Mouse (Mus musculus): ENCODE measurements around the gene Tmem132d. TPM values are rescaled to one million over a fixed set of nuclear protein-coding genes. Genes with fewer than 3 reads are reported as not detected.

Tmem132d gene
- 1.7 and 2.0 TPM in 2 replicates for polyA plus RNA-seq (2015; fragmentation: Nextera tagmentation; extraction: Ambion mirVana)

GRCm38 (mm10) chr5:128432916-128433315, at the start of gene Tmem132d:
Gene Tmem132d (minus strand): TSS chr5:128433077.
- WGBS: under 1% methylated on average over 38 of the region's 40 CpGs
- H3K27me3 ChIP-seq: peaks cover 80% of the 10 kb centered on the region

DNA sequence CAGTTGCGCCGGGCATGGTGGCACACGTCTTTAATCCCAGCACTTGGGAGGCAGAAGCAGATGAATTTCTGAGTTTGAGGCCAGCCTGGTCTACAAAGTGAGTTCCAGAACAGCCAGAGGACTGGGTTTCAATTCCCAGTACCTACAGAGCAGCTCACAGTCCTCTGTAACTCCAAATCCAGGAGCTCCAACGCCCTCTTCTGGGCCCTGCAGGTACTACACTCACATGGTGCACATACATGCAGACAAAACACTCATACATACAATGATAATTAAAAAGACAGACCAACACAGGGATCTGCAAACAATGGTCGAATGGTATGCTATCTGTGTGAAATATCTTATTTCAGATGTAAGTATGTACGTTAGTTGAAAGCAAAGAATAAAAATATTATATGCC, 47.9 kb upstream of the Tmem132d start:
- no peaks in the 10 kb centered on the region; the same call in 1 of the 2 replicates for H3K27me3 ChIP-seq
- WGBS: 84% methylated on average over 6 of the region's 6 CpGs
- ATAC-seq (ENCODE audit: low read depth): no peak
- H3K9ac ChIP-seq: no peak overlapping the region
- no peak overlapping the region for H3K4me3 ChIP-seq
- H3K4me2 ChIP-seq: no peak overlapping the region
- H3K36me3 ChIP-seq: no peaks in the 10 kb centered on the region
- H3K27ac ChIP-seq (replicated peaks): no peak overlapping the region
- no peaks in the 10 kb centered on the region for H3K9me3 ChIP-seq
- peaks cover 15% of the 10 kb centered on the region for H3K4me1 ChIP-seq (replicated peaks)

More at GRCm38 (mm10) chr5:128432916-128433315, at the start of gene Tmem132d:
- H3K9ac ChIP-seq: peak within 1 kb of the TSS; percentile 73
- no peaks in the 10 kb centered on the region for H3K36me3 ChIP-seq
- ATAC-seq (ENCODE audit: low read depth): peak; percentile 11; the same call in 1 of the 2 replicates
- peak within 1 kb of the TSS; percentile 46 for H3K4me3 ChIP-seq
- no peaks in the 10 kb centered on the region for H3K9me3 ChIP-seq
- peak within 1 kb of the TSS; percentile 84 for H3K4me2 ChIP-seq
- H3K4me1 ChIP-seq (replicated peaks): peaks cover 14% of the 10 kb centered on the region
- H3K27ac ChIP-seq (replicated peaks): no peak within 1 kb of the TSS

- Histone ChIP-seq H3K27me3 (no peaks in the 10 kb centered on the region), H3K4me1 (replicated peaks) (no peaks in the 10 kb centered on the region), H3K27ac (replicated peaks) (no peak overlapping the region), H3K9me3 (no peaks in the 10 kb centered on the region), H3K4me3 (no peak overlapping the region), H3K36me3 (no peaks in the 10 kb centered on the region), H3K9ac (no peak overlapping the region), H3K4me2 (no peak overlapping the region)
- WGBS: 83% methylated on average over 8 of the region's 8 CpGs
- ATAC-seq (ENCODE audit: low read depth): no peak
These were observed 42.5 kb upstream of the Tmem132d start for GRCm38 (mm10) chr5:128475372-128475771.

- H3K27ac ChIP-seq (replicated peaks): no peak overlapping the region
- H3K9ac ChIP-seq: no peak overlapping the region
- no peaks in the 10 kb centered on the region for H3K27me3 ChIP-seq
- H3K36me3 ChIP-seq: no peaks in the 10 kb centered on the region
- no peak overlapping the region for H3K4me3 ChIP-seq
- 46% methylated on average over 14 of the region's 14 CpGs for WGBS
- peak overlapping the region; percentile 11; the same call in 1 of the 2 replicates for H3K4me2 ChIP-seq
- H3K9me3 ChIP-seq: no peaks in the 10 kb centered on the region
- H3K4me1 ChIP-seq (replicated peaks): peaks cover 15% of the 10 kb centered on the region
- no peak for ATAC-seq (ENCODE audit: low read depth)
These were observed 36.9 kb upstream of the Tmem132d start for GRCm38 (mm10) chr5:128469812-128470211.

- no peak for ATAC-seq (ENCODE audit: low read depth)
- no peak overlapping the region for H3K4me3 ChIP-seq
- no peak overlapping the region for H3K9ac ChIP-seq
- H3K4me2 ChIP-seq: no peak overlapping the region
- H3K4me1 ChIP-seq (replicated peaks): peaks cover 14% of the 10 kb centered on the region; the same call in 1 of the 2 replicates
- no peaks in the 10 kb centered on the region for H3K27me3 ChIP-seq
- H3K36me3 ChIP-seq: no peaks in the 10 kb centered on the region
- WGBS: 11% methylated on average over 9 of the region's 9 CpGs
- H3K27ac ChIP-seq (replicated peaks): no peak overlapping the region
- H3K9me3 ChIP-seq: no peaks in the 10 kb centered on the region
These were observed 31.6 kb upstream of the Tmem132d start for GRCm38 (mm10) chr5:128464514-128464913.

GRCm38 (mm10) chr5:128460605-128461004, 27.7 kb upstream of the Tmem132d start:
- 39% methylated on average over 3 of the region's 3 CpGs for WGBS
- no peaks in the 10 kb centered on the region for H3K36me3 ChIP-seq
- ATAC-seq (ENCODE audit: low read depth): no peak
- no peak overlapping the region for H3K4me3 ChIP-seq
- no peak overlapping the region for H3K4me2 ChIP-seq
- H3K9ac ChIP-seq: no peak overlapping the region
- no peaks in the 10 kb centered on the region for H3K27me3 ChIP-seq
- H3K27ac ChIP-seq (replicated peaks): no peak overlapping the region
- no peaks in the 10 kb centered on the region for H3K9me3 ChIP-seq
- peaks cover 12% of the 10 kb centered on the region; the same call in 1 of the 2 replicates for H3K4me1 ChIP-seq (replicated peaks)

GRCm38 (mm10) chr5:128455732-128456131, 22.9 kb upstream of the Tmem132d start:
- Histone ChIP-seq H3K36me3 (no peaks in the 10 kb centered on the region), H3K27ac (replicated peaks) (no peak overlapping the region), H3K4me2 (no peak overlapping the region), H3K27me3 (no peaks in the 10 kb centered on the region; the same call in 1 of the 2 replicates), H3K4me3 (no peak overlapping the region), H3K4me1 (replicated peaks) (no peaks in the 10 kb centered on the region), H3K9me3 (no peaks in the 10 kb centered on the region), H3K9ac (no peak overlapping the region)
- WGBS: 81% methylated on average over 12 of the region's 12 CpGs
- no peak for ATAC-seq (ENCODE audit: low read depth)

DNA sequence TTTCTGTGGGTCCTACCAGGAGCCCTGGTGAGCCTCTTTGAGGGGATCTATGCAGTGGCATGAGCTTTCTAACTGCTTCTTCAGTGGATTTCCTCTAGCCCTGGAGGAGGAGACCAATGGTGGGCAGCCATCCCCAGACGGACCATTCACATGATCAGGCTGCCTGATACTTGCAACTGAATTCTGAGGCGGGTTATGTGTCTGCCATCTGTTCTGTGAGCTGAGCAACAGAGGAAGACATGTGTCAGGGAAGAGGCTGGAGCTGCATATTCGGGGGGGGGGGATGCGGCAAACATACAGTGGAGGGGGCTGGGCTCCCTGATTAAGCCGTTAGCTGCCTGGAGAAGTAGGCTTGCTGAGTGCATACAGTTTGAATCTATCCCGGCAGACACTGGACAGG, 19.3 kb upstream of the Tmem132d start:
- Histone ChIP-seq H3K27ac (replicated peaks) (no peak overlapping the region), H3K9me3 (no peaks in the 10 kb centered on the region), H3K4me2 (no peak overlapping the region), H3K27me3 (peaks cover 5% of the 10 kb centered on the region), H3K4me3 (no peak overlapping the region), H3K36me3 (no peaks in the 10 kb centered on the region), H3K9ac (no peak overlapping the region), H3K4me1 (replicated peaks) (no peaks in the 10 kb centered on the region)
- 36% methylated on average over 6 of the region's 6 CpGs for WGBS
- ATAC-seq (ENCODE audit: low read depth): no peak; the same call in 1 of the 2 replicates

DNA sequence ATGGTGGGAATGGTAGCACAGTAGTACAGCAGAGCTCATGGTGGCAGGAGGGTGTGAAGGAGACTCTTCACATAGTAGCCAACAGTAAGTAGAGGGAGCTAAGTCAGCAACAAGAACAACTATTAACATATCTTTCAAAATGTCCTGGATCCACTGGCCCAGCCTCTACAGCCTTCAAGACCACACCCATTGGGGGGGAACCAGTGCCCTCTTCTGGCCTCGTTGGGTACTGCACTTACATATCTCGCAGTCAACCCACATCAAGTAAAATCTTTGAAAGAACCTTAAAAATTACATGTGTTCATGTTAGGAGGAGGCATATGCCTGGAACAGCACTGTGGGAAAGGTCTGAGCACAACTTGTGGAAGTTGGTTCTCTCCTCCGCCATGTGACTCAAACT, 17.9 kb upstream of the Tmem132d start:
- H3K4me1 ChIP-seq (replicated peaks): no peaks in the 10 kb centered on the region
- no peak overlapping the region for H3K4me2 ChIP-seq

GRCm38 (mm10) chr5:128444876-128445275, 12.0 kb upstream of the Tmem132d start:
- Histone ChIP-seq H3K4me2 (0 out of 2 replicates have a peak overlapping the region, but pooled peaks have one; percentile 40), H3K4me1 (replicated peaks) (peaks cover 11% of the 10 kb centered on the region), H3K9me3 (no peaks in the 10 kb centered on the region), H3K9ac (no peak overlapping the region), H3K4me3 (no peak overlapping the region), H3K27me3 (peaks cover 64% of the 10 kb centered on the region), H3K36me3 (no peaks in the 10 kb centered on the region), H3K27ac (replicated peaks) (no peak overlapping the region)
- ATAC-seq (ENCODE audit: low read depth): no peak
- 19% methylated on average over 6 of the region's 6 CpGs for WGBS

More for the DNA sequence above, 17.9 kb upstream of the Tmem132d start:
- H3K36me3 ChIP-seq: no peaks in the 10 kb centered on the region
- 79% methylated on average over 3 of the region's 3 CpGs for WGBS
- H3K9me3 ChIP-seq: no peaks in the 10 kb centered on the region
- peaks cover 9% of the 10 kb centered on the region for H3K27me3 ChIP-seq
- no peak overlapping the region for H3K27ac ChIP-seq (replicated peaks)
- no peak overlapping the region for H3K9ac ChIP-seq
- ATAC-seq (ENCODE audit: low read depth): no peak
- no peak overlapping the region for H3K4me3 ChIP-seq

DNA sequence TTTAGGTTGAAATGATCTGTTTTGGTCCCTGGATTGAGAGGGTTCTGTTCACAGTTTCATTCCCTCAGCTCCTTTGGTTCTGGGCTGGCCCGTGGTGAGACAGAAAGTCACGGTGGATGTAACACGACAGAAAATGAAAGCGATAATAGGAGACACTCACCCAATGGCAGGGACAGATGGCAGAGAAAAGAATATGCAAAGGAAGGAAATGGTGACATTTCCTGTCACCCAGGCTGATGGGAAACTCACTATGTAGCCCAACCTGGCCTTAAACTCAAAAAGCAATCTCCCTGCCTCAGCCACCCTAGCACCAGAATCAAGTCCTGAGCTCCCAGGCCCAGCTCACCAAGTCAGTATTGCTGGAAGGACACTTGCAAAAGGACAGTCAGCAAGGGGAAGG, 11.0 kb upstream of the Tmem132d start:
- Histone ChIP-seq H3K27ac (replicated peaks) (no peak overlapping the region), H3K27me3 (peaks cover 72% of the 10 kb centered on the region), H3K4me2 (peak overlapping the region; percentile 40), H3K4me3 (peak overlapping the region; percentile 14), H3K9ac (no peak overlapping the region), H3K36me3 (no peaks in the 10 kb centered on the region), H3K9me3 (no peaks in the 10 kb centered on the region), H3K4me1 (replicated peaks) (peaks cover 11% of the 10 kb centered on the region)
- WGBS: 49% methylated on average over 4 of the region's 4 CpGs
- no peak for ATAC-seq (ENCODE audit: low read depth)

GRCm38 (mm10) chr5:128441121-128441520, 8.2 kb upstream of the Tmem132d start:
- ATAC-seq (ENCODE audit: low read depth): no peak
- Histone ChIP-seq H3K9ac (no peak overlapping the region), H3K4me2 (no peak overlapping the region), H3K27ac (replicated peaks) (no peak overlapping the region), H3K27me3 (peaks cover 92% of the 10 kb centered on the region), H3K4me3 (no peak overlapping the region), H3K4me1 (replicated peaks) (peaks cover 11% of the 10 kb centered on the region), H3K9me3 (no peaks in the 10 kb centered on the region), H3K36me3 (no peaks in the 10 kb centered on the region)
- WGBS: 8% methylated on average over 5 of the region's 5 CpGs

DNA sequence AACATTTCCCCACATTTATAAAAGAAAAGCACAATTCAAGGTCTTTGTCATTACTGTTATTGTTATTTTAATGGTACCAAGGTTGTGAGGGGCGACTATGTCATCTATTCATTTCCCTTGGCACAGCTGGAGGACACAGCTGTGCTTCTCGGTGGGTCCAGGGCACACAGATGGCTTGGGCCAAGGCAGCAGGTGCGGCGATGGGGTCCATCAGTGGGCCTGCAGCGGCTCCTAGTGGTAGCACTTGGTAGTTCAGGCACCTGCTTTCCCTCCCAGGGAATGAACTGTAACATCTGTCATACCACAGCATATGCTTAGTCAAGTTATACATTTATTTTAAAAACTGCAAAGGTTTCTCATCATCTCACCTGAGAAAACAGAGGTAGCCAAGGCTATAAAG, 7.0 kb upstream of the Tmem132d start:
- peaks cover 90% of the 10 kb centered on the region for H3K27me3 ChIP-seq
- WGBS: 0% methylated on average over 5 of the region's 5 CpGs
- no peak overlapping the region for H3K9ac ChIP-seq

More for the DNA sequence above, 7.0 kb upstream of the Tmem132d start:
- ATAC-seq (ENCODE audit: low read depth): peak; percentile 63
- Histone ChIP-seq H3K4me1 (replicated peaks) (peaks cover 11% of the 10 kb centered on the region), H3K4me2 (no peak overlapping the region), H3K9me3 (no peaks in the 10 kb centered on the region), H3K4me3 (no peak overlapping the region), H3K36me3 (no peaks in the 10 kb centered on the region), H3K27ac (replicated peaks) (no peak overlapping the region)
